Mouse (Mus musculus) small intestine, adult 2 months (tissue): Measurements from ENCODE around the gene Naf1. TPM values are rescaled to one million over a fixed set of nuclear protein-coding genes. Genes with fewer than 3 reads are reported as not detected.

Experiments used
- H3K27ac ChIP-seq: fragments of 200-500 bp; 2 replicates; pipeline ENCODE4 v1.5.1; 2012; ENCODE audit warnings: low read depth, low read length, control low read depth, inconsistent platforms; ENCODE audit not compliant: insufficient read depth
- H3K27me3 ChIP-seq: fragments of 200-500 bp; 2 replicates; pipeline ENCODE4 v1.6.1; 2012; ENCODE audit warnings: mild to moderate bottlenecking, moderate library complexity, low read length, inconsistent platforms; ENCODE audit not compliant: control insufficient read depth, insufficient read depth
- H3K36me3 ChIP-seq: fragments of 200-500 bp; 2 replicates; pipeline ENCODE4 v1.6.1; 2012; ENCODE audit warnings: mild to moderate bottlenecking, low read length, control low read depth, inconsistent platforms; ENCODE audit not compliant: control insufficient read depth, insufficient read depth
- H3K4me1 ChIP-seq: fragments of 200-500 bp; 2 replicates; pipeline ENCODE4 v1.6.1; 2012; ENCODE audit warnings: low read length, inconsistent platforms, mixed read lengths; ENCODE audit not compliant: control insufficient read depth, insufficient read depth, insufficient read length
- H3K4me3 ChIP-seq: fragments of 200-500 bp; 2 replicates; pipeline ENCODE4 v1.5.1; 2012; ENCODE audit warnings: low read depth, mild to moderate bottlenecking, control low read depth, inconsistent platforms, low read length, moderate library complexity
- CTCF ChIP-seq: fragments of 200-500 bp; IDR thresholded peaks from 2 replicates; pipeline ENCODE4 v1.5.1; 2012; ENCODE audit warnings: low read depth, mild to moderate bottlenecking, control low read depth, inconsistent platforms, low read length, moderate library complexity, mixed read lengths; ENCODE audit not compliant: insufficient replicate concordance, insufficient read length; ENCODE audit errors: extremely low read depth
- POLR2A ChIP-seq: fragments of 200-500 bp; IDR thresholded peaks from 2 replicates; pipeline ENCODE4 v1.6.1; 2012; ENCODE audit warnings: low read depth, mild to moderate bottlenecking, control low read depth, inconsistent platforms, low read length, moderate library complexity
- WGBS: fragments of 180-500 bp; shearing (Covaris S2); methylation state at CpG from one replicate; pipeline ENCODE4 v1.1.7; 2018; 5-methylcytosine and 5-hydroxymethylcytosine counted together
- polyA plus RNA-seq: library from polyadenylated mRNA; depleted of rRNA; stranded (reverse); fragments of >200 nt; gene quantifications from 2 replicates; pipeline ENCODE4 v1.2.3, GENCODE M21; 2012; rRNA removed

Naf1 gene
- polyA plus RNA-seq, 1 experiment = 2.1 TPM

- TF ChIP-seq POLR2A (no peak), CTCF (peak; percentile 38; the same call in 1 of the 2 replicates)
- Histone ChIP-seq H3K27ac (no peak overlapping the region), H3K27me3 (no peaks in the 10 kb centered on the region), H3K4me1 (no peaks in the 10 kb centered on the region), H3K36me3 (no peaks in the 10 kb centered on the region), H3K4me3 (no peak overlapping the region)
- WGBS = 62% methylated on average over 14 of the region's 14 CpGs
Observed at GRCm38 (mm10) chr8:66913616-66914536, 53.9 kb downstream of the Naf1 start.

GRCm38 (mm10) chr8:66916056-66916455 is 56.0 kb downstream of the Naf1 start:
- WGBS = 65% methylated on average over 7 of the region's 7 CpGs

GRCm38 (mm10) chr8:66917695-66918467 is 57.9 kb downstream of the Naf1 start:
- H3K27me3 ChIP-seq = no peaks in the 10 kb centered on the region
- 42% methylated on average over 6 of the region's 6 CpGs for WGBS
- no peaks in the 10 kb centered on the region for H3K36me3 ChIP-seq
- TF ChIP-seq POLR2A (no peak), CTCF (no peak)
- no peak overlapping the region for H3K4me3 ChIP-seq
- H3K27ac ChIP-seq = no peak overlapping the region
- no peaks in the 10 kb centered on the region for H3K4me1 ChIP-seq

More at GRCm38 (mm10) chr8:66916056-66916455, 56.0 kb downstream of the Naf1 start:
- H3K36me3 ChIP-seq = no peaks in the 10 kb centered on the region
- H3K4me3 ChIP-seq = no peak overlapping the region
- TF ChIP-seq POLR2A (no peak), CTCF (no peak)
- no peaks in the 10 kb centered on the region for H3K4me1 ChIP-seq
- H3K27me3 ChIP-seq = no peaks in the 10 kb centered on the region
- H3K27ac ChIP-seq = no peak overlapping the region

- no peak overlapping the region for H3K4me3 ChIP-seq
- H3K4me1 ChIP-seq = no peaks in the 10 kb centered on the region
- no peaks in the 10 kb centered on the region for H3K36me3 ChIP-seq
- TF ChIP-seq POLR2A (no peak), CTCF (no peak)
- WGBS = 64% methylated on average over 4 of the region's 4 CpGs
- H3K27ac ChIP-seq = no peak overlapping the region
- no peaks in the 10 kb centered on the region for H3K27me3 ChIP-seq
Observed at GRCm38 (mm10) chr8:66918471-66918870, 58.5 kb downstream of the Naf1 start.

- Histone ChIP-seq H3K27ac (no peak overlapping the region), H3K4me3 (no peak overlapping the region)
- 85% methylated on average over 4 of the region's 4 CpGs for WGBS
Observed at GRCm38 (mm10) chr8:66933746-66934145, 73.7 kb downstream of the Naf1 start.

GRCm38 (mm10) chr8:66936236-66936635 is 76.2 kb downstream of the Naf1 start:
- Histone ChIP-seq H3K27ac (no peak overlapping the region), H3K27me3 (no peaks in the 10 kb centered on the region), H3K36me3 (no peaks in the 10 kb centered on the region), H3K4me1 (no peaks in the 10 kb centered on the region), H3K4me3 (no peak overlapping the region)
- TF ChIP-seq POLR2A (no peak), CTCF (no peak)
- 78% methylated on average over 3 of the region's 3 CpGs for WGBS

More at GRCm38 (mm10) chr8:66933746-66934145, 73.7 kb downstream of the Naf1 start:
- TF ChIP-seq POLR2A (no peak), CTCF (no peak)
- H3K36me3 ChIP-seq = no peaks in the 10 kb centered on the region
- no peaks in the 10 kb centered on the region for H3K27me3 ChIP-seq
- H3K4me1 ChIP-seq = no peaks in the 10 kb centered on the region

Other genes starting within 250 kb of the Naf1 start
- not detected in 2 replicates for gene Npy5r, start 172.1 kb upstream of the Naf1 start, polyA plus RNA-seq
- 0.29 and 0.32 TPM in 2 replicates for gene Npy1r, start 163.0 kb upstream of the Naf1 start, polyA plus RNA-seq